Mouse (Mus musculus) thymus, adult 2 months (tissue): ENCODE results near the gene Eif2ak1.

Source experiments
- CTCF ChIP-seq: fragments of 200-500 bp; IDR thresholded peaks from 2 replicates; pipeline ENCODE4 v1.5.1; 2012; ENCODE audit warnings: mild to moderate bottlenecking, control low read depth, low read length, moderate library complexity, borderline replicate concordance; ENCODE audit not compliant: control insufficient read depth, poor library complexity, insufficient read depth; ENCODE audit errors: extremely low read depth
- POLR2A ChIP-seq: fragments of 200-500 bp; IDR thresholded peaks from 2 replicates; pipeline ENCODE4 v1.6.1; 2012; ENCODE audit warnings: mild to moderate bottlenecking, low read length, control low read depth, moderate library complexity; ENCODE audit not compliant: control insufficient read depth, poor library complexity, insufficient read depth; ENCODE audit errors: extremely low read depth

DNA sequence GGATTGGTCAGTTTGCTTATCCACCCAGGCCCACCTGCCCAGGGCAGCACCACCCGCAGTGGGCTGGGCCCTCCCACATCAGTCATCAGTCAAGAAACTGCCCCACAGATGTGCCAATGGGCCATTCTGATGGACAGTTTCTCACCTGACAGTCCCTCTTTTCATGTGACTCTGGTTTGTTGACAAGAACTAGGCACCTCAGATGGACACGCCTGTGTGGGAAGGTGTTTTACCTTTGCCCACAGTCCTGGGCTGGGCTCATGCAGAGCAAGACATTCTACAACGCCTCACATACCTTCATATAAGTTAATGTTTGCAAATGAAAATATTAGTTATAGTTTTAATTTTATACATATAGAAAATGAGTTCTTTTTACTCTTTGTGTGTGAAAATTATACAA, 100.5 kb downstream of the Eif2ak1 start:
- TF ChIP-seq CTCF, result no peak
- no peak for TF ChIP-seq POLR2A
